Mouse (Mus musculus) left cerebral cortex, adult 8-10 months (tissue): Measurements from ENCODE around the gene Myo3a. TPM values are rescaled to one million over a fixed set of nuclear protein-coding genes. Genes with fewer than 3 reads are reported as not detected.

Experiments
- DNase-seq, 2 experiments: peaks; one replicate each; pipeline ENCODE4 v3.0.0; 2022; ENCODE audit warnings: low spot score in 2 of 2
- microRNA-seq, 2 experiments: library from miRNA; unstranded; fragments of <30 nt; microRNA quantifications; one replicate each; pipeline ENCODE4 v1.2.0; 2022
- total RNA-seq, 4 experiments: library from RNA; stranded (reverse); gene quantifications; 2 replicates each; pipeline ENCODE4 v1.2.4; 2022

The Myo3a gene
- total RNA-seq, 4 experiments from 2014 or later, result 1.3 to 3.2 (median 2.2) TPM

DNA sequence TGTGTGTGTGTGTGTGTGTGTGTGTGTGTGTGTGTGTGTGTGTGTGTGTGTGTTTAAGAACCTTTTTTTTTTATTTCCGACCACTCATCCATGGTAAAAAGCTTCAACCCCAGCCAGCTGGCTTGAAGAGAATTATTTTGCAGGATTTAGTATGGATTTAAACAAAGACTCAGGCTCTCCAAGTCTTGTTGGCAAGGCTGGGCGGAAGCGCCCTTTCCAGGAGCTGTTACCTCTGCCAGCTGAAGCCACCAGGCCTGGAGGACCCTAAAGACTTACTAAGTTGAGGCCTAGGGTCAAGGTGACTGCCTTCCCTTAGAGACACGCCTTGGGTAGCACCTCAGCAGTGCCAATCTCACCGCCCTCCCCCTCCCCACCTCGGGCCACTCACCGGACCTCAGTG, 393.2 kb downstream of the Myo3a start:
- no peak for DNase-seq

DNA sequence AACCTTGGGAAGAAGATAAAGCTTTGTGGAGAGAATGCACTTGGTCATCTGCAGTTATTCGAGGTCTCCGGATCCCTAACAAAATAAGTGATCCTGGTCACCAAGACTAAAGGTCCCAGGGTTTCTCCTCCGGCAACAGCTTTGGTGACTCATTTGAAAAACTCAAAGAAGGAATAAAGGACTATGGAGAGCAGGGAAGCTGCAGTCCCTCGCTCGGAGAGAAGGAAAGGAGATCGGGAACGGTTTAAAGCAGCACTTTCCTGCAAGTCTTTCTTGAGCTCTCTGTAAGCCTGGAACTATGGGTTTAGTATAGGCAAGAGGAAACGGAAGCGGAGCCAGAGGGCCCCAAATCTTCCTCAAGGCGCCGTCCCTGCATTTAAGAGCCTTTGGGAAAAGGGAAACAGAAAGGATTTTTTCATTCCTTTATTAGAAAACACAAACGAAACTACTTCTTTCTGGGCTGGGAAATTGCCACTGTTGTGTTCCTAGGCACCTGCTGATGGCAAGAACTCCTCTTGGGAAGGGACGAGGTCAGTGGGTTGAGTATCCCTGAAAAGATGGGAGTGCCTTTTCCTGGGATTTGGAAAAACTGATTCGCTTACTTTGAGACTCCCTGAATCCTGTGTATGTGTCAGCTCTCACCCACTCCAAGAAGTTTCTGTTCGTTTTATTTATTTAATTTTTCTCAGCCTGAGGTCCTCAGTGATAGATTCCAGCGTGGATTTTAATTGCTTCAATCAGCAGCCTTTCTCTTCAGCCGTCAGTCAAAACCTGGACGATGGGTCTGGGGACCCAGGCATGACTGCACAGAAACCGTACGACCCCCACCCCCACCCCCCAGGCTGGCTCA, 393.9 kb downstream of the Myo3a start:
- DNase-seq, result no peak

DNA sequence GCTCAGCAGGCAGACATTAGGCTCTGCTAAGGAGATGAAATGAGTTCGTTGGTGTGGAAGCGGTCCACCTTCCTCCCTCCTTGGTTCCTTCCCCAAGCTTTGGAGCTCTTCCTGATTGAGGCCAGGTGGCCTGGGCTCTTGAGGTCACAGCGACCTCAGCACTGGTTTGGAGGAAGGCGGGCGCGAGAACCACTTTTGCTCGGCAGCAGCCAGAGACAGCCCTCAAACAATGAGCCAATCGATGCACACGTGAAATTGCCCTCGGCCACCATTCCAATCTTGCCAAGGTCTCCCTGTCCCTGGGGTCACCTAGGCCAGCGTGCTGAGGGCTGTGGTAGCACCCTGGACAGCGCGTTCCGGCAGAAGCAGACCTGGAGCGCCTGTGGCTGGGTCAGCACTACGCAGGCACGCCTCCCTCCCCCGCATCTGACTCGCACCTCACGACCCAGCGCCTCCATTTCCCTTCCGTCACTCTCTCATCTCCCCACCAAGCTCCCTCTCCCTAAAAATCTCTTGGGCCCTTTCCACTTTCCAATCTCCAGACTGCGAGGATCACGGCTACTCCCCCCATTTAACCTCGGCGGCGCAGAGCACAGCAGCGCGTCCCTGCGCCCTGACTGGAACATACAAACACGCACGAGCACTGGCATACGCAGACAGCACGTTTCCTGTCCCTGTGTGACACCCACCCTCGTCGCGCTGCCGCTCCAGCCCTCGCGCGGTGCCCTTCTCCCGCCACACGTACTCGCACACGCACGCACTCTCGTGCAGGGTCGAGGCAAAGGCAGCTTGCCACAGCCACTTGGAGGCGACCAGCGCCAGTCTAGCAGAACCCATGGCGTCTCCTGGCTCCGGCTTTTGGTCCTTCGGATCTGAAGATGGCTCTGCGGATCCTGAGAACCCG, 394.8 kb downstream of the Myo3a start, which contains the start of gene Gad2:
Gad2 (plus strand) TSS at position 378 of the 904 bp plus-strand sequence.
- peak in 1 of 2 experiments; percentile 43 for DNase-seq

DNA sequence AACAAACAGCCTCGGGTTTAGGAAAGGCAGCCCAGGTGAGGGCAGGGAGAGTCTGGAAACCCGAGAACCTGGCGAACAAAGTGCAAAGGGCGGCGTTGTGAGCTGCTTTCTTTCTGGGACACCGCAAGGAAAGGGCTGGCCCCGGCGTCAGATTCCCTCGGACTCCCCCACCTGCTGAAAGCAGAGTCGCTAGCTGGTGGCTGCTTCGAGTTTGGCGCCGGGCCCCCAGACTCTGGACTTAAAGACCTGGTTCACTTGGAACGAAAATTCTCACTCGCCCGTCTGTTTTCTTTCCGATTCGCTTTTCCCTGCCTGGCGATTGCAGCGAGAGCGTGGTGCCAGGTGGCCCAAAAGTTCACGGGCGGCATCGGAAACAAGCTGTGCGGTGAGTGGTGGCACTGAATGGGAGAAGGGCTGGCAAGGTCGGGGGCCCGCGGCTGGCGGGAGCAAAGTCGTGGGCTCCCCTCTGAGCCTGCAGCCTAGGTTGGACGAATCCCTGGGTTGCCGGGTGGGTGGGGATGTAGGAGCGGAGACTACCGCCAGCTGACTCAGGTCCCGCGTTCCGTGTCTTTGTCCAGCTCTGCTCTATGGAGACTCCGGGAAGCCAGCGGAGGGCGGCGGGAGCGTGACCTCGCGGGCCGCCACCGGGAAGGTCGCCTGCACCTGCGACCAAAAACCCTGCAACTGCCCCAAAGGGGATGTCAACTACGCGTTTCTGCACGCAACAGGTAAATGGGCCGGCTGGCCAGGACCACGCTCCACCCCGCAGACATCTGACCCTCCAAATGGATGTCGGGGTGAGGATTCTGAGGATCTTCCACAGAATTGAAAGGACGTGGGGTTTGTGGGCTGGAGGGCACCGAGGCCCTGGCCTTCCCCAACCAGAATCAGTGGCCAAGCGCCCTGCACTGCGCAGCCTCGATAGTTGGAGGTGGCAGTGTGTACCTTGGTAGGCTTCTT, 396.1 kb downstream of the Myo3a start:
- DNase-seq, result peak in 1 of 2 experiments; percentile 10

DNA sequence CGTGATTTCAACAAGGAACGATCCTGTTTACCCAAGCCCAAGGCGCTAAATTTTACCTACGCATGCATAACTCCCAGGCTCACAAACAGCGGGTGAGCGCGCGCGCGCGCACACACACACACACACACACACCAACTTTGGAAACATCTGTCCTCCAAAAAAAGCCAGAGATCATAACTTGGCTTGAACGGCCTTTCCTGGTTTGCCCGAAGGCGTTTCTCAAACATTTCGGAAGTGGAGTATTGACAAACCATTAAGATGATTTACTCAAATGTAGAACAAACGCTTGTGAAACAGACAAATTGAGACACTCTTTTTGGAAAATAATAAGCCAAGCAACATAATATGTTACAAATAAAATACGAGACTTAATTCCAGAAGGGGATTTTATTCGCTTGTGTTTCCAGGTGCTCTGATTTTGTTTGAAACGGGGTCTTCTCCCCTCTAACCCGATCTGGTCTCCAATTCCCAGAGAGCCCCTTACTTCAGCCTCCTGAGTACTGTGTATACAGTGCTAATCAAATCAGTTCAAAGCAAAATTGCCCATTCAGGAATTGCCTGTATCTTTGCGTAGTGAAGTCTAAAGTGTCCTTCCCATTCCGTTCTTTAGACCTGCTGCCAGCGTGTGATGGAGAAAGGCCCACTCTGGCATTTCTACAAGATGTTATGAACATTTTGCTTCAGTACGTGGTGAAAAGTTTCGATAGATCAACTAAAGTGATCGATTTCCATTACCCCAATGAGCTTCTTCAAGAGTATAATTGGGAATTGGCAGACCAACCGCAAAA, 397.1 kb downstream of the Myo3a start:
- no peak for DNase-seq

- DNase-seq, result no peak
Measured at GRCm38 (mm10) chr2:22625096-22625960, 398.0 kb downstream of the Myo3a start.

- no peak for DNase-seq
Measured at GRCm38 (mm10) chr2:22627147-22627666, 399.9 kb downstream of the Myo3a start.

- no peak for DNase-seq
Measured at GRCm38 (mm10) chr2:22627819-22628432, 400.6 kb downstream of the Myo3a start.

DNA sequence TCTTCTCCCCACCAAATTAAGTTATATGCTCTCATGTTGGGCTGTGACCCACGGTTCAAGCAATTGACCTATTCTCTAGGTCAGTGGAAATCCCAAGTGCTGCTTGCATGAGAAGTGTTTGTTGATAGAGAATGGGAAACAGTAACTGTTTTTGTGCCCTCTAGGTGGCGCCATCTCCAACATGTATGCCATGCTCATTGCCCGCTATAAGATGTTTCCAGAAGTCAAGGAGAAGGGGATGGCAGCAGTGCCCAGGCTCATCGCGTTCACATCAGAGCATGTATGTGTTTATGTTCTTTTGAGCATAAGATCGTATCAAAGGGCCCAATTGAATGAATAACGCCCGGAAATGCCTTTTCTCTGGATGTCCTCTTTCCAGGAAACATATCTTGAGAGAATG, 407.5 kb downstream of the Myo3a start:
- DNase-seq, result no peak

- DNase-seq, result no peak
Measured at GRCm38 (mm10) chr2:22646134-22646533, 418.8 kb downstream of the Myo3a start.

DNA sequence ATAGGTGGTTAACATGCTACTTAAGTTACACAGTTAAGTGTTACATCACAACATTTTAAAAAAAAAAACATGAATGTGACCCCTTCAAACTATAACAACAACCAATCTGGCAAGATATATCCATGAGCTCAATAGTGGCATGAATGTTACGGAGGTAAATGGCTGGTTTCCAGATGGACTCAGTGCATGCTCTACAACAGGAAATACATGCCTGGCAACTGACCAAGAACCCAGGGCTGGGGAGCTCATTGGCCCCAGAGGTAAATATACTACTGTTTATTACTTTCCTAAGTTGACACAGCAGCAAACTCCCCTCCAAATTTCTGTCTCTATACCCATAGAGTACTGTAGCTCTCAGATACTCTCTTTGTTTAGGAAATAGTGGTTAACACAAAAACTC, 421.1 kb downstream of the Myo3a start:
- no peak for DNase-seq

DNA sequence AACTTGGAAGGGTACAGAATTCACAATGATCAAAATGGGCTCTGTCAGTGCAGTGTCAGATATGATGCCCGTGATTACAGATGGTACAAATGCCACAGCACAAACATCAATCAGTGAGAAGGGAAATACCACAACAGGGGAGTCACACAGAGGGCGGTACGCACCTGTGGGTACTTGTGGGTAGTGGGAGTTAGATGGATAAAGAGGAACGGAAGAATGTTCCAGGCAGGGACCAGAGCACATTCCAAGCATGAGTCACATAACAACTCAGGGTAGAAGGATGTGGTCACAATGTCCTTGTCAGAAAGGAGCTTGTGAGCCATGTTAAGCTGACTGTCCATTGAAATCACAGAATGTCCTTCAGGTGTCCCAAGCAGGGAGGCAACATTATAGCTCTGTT, 424.5 kb downstream of the Myo3a start:
- no peak for DNase-seq

- DNase-seq, result no peak
Measured at GRCm38 (mm10) chr2:22663731-22664130, 436.4 kb downstream of the Myo3a start.

Small RNAs within 50 kb of the gene (microRNA-seq; reads per million reads assigned to microRNA genes)
- gene Gm23636 (0 reads per million in 2 experiments), gene Mir3967 (0 reads per million in 2 experiments)
